Mouse (Mus musculus): ENCODE results near the gene Adgrg2. TPM values are rescaled to one million over a fixed set of nuclear protein-coding genes. Genes with fewer than 3 reads are reported as not detected.

Adgrg2 gene
- polyA plus RNA-seq, 1 experiment from 2014 or later, result 1.4 TPM

DNA sequence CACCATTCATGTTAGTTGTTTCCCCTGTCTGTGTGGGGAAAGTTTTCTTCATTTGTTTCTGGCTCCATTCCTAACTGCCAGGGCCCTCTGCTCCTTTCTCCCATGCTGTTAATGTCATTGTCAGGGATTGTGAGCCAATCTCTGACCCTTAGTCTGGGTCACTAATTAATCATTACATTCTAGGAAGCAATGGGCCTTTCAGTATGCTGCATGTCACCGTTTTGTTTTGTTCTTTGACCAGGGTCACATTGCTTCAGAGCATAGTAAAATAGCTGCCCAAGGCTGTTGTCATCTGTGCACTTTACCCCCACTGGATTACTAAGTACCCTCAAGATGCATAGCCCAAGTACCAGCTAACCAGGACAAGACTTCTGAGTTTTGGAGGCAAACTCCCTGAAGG, 36.0 kb downstream of the Adgrg2 start:
- Histone ChIP-seq H3K4me1 (ENCODE audit: insufficient read depth, low read length) (no peaks in the 10 kb centered on the region), H3K9me3 (ENCODE audit: low read length) (no peaks in the 10 kb centered on the region), H3K4me3 (ENCODE audit: low read length) (no peak overlapping the region), H3K27me3 (ENCODE audit: insufficient read depth, low read length) (peaks cover 20% of the 10 kb centered on the region; the same call in 1 of the 2 replicates), H3K36me3 (ENCODE audit: insufficient read depth, low read length) (no peaks in the 10 kb centered on the region), H3K9ac (replicated peaks; ENCODE audit: low read length) (no peak overlapping the region), H3K27ac (ENCODE audit: low read length) (no peak overlapping the region), H3K4me2 (replicated peaks; ENCODE audit: low read depth, low read length) (no peak overlapping the region)
- ATAC-seq (ENCODE audit: low FRiP score, low TSS enrichment), result peak; percentile 90
- 40% methylated on average over 1 of the region's 1 CpGs for WGBS

DNA sequence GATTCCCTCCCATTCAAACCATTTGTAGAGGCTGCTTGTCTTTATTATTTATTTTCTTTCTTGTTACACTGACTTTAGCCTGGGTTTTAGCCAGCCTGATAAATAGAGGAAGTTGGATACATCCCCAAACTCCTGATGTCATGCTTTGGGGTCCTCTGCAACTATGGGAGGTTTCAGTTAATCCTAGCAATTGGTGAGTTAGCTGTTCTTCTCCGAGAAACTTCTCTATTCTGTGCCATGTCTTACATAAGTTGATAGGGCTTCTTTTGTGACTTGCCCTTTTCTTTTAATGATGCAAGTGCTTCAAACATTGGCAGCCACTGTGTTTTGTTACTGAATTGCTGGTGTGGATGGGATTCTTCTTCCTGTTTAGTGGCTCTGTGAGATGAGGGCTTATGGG, 36.4 kb downstream of the Adgrg2 start:
- H3K27ac ChIP-seq (ENCODE audit: low read length), result no peak overlapping the region
- no peak overlapping the region for H3K9ac ChIP-seq (replicated peaks; ENCODE audit: low read length)
- H3K4me3 ChIP-seq (ENCODE audit: low read length), result no peak overlapping the region
- WGBS, result 89% methylated on average over 1 of the region's 1 CpGs
- no peaks in the 10 kb centered on the region for H3K36me3 ChIP-seq (ENCODE audit: insufficient read depth, low read length)
- H3K4me1 ChIP-seq (ENCODE audit: insufficient read depth, low read length), result no peaks in the 10 kb centered on the region
- no peaks in the 10 kb centered on the region for H3K9me3 ChIP-seq (ENCODE audit: low read length)
- no peak overlapping the region for H3K4me2 ChIP-seq (replicated peaks; ENCODE audit: low read depth, low read length)
- H3K27me3 ChIP-seq (ENCODE audit: insufficient read depth, low read length), result peaks cover 20% of the 10 kb centered on the region; the same call in 1 of the 2 replicates
- no peak for ATAC-seq (ENCODE audit: low FRiP score, low TSS enrichment)

DNA sequence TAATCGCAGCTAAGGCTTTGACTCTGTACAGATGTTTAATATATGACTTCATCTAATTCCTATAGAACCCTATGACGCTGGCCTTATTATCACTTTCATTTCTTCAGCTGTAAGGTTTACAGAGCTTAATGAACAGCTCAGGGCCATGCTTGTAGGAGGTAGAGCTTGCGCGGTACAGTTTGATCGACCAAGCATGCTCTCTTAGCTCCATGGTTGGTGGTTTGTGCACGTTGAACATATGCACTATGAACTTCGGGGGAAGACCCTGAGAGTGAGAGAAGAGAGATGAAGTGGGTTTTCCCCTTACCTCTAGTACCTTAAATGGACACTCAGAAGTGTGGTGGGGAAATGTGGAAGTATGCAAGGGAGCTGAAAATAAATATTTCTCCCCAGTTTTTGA, 41.7 kb downstream of the Adgrg2 start:
- Histone ChIP-seq H3K27ac (ENCODE audit: low read length) (no peak overlapping the region), H3K36me3 (ENCODE audit: insufficient read depth, low read length) (no peaks in the 10 kb centered on the region), H3K4me3 (ENCODE audit: low read length) (no peak overlapping the region), H3K9me3 (ENCODE audit: low read length) (no peaks in the 10 kb centered on the region), H3K9ac (replicated peaks; ENCODE audit: low read length) (no peak overlapping the region), H3K27me3 (ENCODE audit: insufficient read depth, low read length) (peaks cover 3% of the 10 kb centered on the region; the same call in 1 of the 2 replicates), H3K4me2 (replicated peaks; ENCODE audit: low read depth, low read length) (no peak overlapping the region), H3K4me1 (ENCODE audit: insufficient read depth, low read length) (no peaks in the 10 kb centered on the region)
- WGBS, result 72% methylated on average over 7 of the region's 7 CpGs
- peak; percentile 61; the same call in 1 of the 2 replicates for ATAC-seq (ENCODE audit: low FRiP score, low TSS enrichment)

DNA sequence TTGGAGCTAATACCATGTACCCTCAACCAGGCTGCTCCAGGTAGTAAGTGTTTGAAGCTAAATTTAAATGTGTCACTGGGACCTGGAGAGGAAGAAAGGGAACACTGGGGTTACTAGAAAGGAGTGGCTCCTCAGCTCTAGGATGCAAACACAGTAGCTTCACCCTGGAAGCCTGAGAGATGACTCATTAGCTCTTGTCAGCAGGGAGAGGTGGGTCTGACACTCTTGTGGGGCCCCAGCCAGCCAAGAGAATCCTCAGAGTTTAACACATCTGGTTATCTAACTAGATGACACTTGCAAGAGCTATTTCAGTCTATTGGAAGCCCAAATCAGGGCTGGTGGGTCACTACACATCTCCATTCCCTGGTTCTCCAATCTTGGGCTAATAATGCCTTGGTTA, 50.8 kb downstream of the Adgrg2 start:
- ATAC-seq (ENCODE audit: low FRiP score, low TSS enrichment), result no peak
- Histone ChIP-seq H3K4me2 (replicated peaks; ENCODE audit: low read depth, low read length) (no peak overlapping the region), H3K36me3 (ENCODE audit: insufficient read depth, low read length) (no peaks in the 10 kb centered on the region), H3K9me3 (ENCODE audit: low read length) (no peaks in the 10 kb centered on the region), H3K4me1 (ENCODE audit: insufficient read depth, low read length) (no peaks in the 10 kb centered on the region), H3K9ac (replicated peaks; ENCODE audit: low read length) (no peak overlapping the region), H3K27me3 (ENCODE audit: insufficient read depth, low read length) (peaks cover 8% of the 10 kb centered on the region; the same call in 1 of the 2 replicates), H3K27ac (ENCODE audit: low read length) (no peak overlapping the region), H3K4me3 (ENCODE audit: low read length) (no peak overlapping the region)

DNA sequence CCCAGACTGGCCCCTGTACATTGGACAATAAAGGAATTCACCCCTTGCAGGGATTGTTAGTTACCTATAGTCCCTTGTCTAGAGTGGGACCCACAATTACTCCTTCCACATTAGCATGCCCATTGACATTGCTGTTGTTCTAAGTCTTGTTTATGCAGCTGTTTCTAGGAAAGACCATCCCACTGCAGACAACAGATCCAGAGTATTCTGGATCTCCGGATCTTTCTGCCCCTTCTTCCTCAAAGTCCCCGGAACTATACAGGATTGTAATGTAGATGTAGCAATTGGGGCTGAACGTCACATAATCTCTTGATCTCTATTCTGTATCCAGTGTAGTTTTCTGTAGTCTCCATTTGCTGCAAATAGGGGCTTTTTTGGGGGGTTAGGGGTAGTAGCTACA, 57.9 kb downstream of the Adgrg2 start:
- H3K27ac ChIP-seq (ENCODE audit: low read length), result no peak overlapping the region
- no peak for ATAC-seq (ENCODE audit: low FRiP score, low TSS enrichment)
- H3K4me1 ChIP-seq (ENCODE audit: insufficient read depth, low read length), result no peaks in the 10 kb centered on the region
- 86% methylated on average over 3 of the region's 3 CpGs for WGBS
- H3K9me3 ChIP-seq (ENCODE audit: low read length), result no peaks in the 10 kb centered on the region
- peaks cover 11% of the 10 kb centered on the region; the same call in 1 of the 2 replicates for H3K27me3 ChIP-seq (ENCODE audit: insufficient read depth, low read length)
- H3K9ac ChIP-seq (replicated peaks; ENCODE audit: low read length), result no peak overlapping the region
- H3K4me3 ChIP-seq (ENCODE audit: low read length), result no peak overlapping the region
- H3K4me2 ChIP-seq (replicated peaks; ENCODE audit: low read depth, low read length), result no peak overlapping the region
- no peaks in the 10 kb centered on the region for H3K36me3 ChIP-seq (ENCODE audit: insufficient read depth, low read length)

DNA sequence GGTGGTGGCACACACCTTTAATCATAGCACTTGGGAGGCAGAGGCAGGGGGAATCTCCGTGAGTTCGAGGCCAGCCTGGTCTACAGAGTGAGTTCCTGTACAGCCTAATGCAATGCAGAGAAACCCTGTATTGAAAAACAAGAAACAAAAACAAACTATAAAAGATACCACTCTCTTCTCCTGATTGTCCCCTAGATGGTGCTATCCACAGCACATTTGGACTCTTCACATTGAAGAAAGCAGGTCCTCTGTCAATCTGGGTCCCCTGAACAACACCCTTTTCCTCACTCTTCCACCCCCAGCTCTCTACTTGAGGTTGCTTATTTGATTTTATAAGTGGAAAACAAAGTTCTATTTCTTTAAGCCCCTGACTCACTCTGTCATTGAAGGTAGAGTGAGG, 58.9 kb downstream of the Adgrg2 start:
- WGBS, result 83% methylated on average over 2 of the region's 2 CpGs
- H3K9ac ChIP-seq (replicated peaks; ENCODE audit: low read length), result no peak overlapping the region
- H3K9me3 ChIP-seq (ENCODE audit: low read length), result no peaks in the 10 kb centered on the region

DNA sequence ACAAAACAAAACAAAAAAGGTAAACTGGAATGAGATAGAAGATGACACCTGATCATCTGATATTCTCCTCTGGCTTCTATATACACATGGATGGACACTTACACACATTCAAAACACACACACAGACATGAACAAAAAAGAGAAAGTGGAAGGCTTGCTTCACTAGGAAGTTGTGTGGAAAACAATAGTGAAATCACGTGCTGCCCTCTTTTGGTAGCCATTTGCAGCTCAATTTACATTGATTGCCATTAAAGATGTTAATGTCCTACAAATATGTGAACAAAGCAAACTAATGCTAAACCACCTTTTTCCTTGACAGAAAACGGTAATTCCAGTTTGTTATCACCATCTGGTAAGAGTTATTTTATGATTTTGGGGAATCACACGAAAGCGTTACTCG, 65.2 kb downstream of the Adgrg2 start:
- no peak for ATAC-seq (ENCODE audit: low FRiP score, low TSS enrichment)
- H3K9ac ChIP-seq (replicated peaks; ENCODE audit: low read length), result no peak overlapping the region
- 72% methylated on average over 5 of the region's 5 CpGs for WGBS

More for the DNA sequence above, 58.9 kb downstream of the Adgrg2 start:
- Histone ChIP-seq H3K4me2 (replicated peaks; ENCODE audit: low read depth, low read length) (no peak overlapping the region), H3K4me1 (ENCODE audit: insufficient read depth, low read length) (no peaks in the 10 kb centered on the region), H3K27ac (ENCODE audit: low read length) (no peak overlapping the region), H3K4me3 (ENCODE audit: low read length) (no peak overlapping the region), H3K36me3 (ENCODE audit: insufficient read depth, low read length) (no peaks in the 10 kb centered on the region), H3K27me3 (ENCODE audit: insufficient read depth, low read length) (peaks cover 11% of the 10 kb centered on the region; the same call in 1 of the 2 replicates)
- ATAC-seq (ENCODE audit: low FRiP score, low TSS enrichment), result no peak

DNA sequence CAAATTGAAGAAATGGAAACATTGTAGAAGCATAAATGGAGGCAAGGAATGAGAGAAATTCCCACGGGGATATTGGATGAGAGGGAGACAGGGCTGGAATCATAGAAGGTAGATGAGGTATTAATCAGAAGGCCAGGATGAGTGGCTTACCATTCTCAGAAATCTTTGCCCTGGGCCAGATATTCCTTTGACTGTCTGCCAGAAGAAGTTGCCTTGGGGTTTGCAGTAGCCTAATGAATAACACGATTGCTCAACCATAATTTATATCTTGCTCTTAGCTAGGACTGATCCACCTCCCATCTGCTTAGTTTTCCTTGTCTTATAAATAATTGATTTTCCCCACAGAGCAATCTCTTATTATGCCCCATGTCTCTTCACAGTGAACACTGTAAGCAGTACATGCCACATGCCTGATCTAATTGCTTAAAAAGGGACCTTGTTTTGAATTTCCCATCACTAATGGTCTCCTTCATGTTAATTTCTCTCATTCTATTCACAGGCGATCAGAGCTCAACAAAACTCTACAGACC, 80.8 kb downstream of the Adgrg2 start:
- 74% methylated on average over 3 of the region's 3 CpGs for WGBS
- no peak overlapping the region for H3K9ac ChIP-seq (replicated peaks; ENCODE audit: low read length)
- H3K4me1 ChIP-seq (ENCODE audit: insufficient read depth, low read length), result no peaks in the 10 kb centered on the region
- H3K27ac ChIP-seq (ENCODE audit: low read length), result no peak overlapping the region
- no peak overlapping the region for H3K4me3 ChIP-seq (ENCODE audit: low read length)
- H3K27me3 ChIP-seq (ENCODE audit: insufficient read depth, low read length), result peaks cover 15% of the 10 kb centered on the region; the same call in 1 of the 2 replicates
- no peak for ATAC-seq (ENCODE audit: low FRiP score, low TSS enrichment)
- H3K9me3 ChIP-seq (ENCODE audit: low read length), result no peaks in the 10 kb centered on the region
- no peaks in the 10 kb centered on the region for H3K36me3 ChIP-seq (ENCODE audit: insufficient read depth, low read length)
- no peak overlapping the region for H3K4me2 ChIP-seq (replicated peaks; ENCODE audit: low read depth, low read length)

More for the DNA sequence above, 65.2 kb downstream of the Adgrg2 start:
- peaks cover 10% of the 10 kb centered on the region; the same call in 1 of the 2 replicates for H3K27me3 ChIP-seq (ENCODE audit: insufficient read depth, low read length)
- H3K36me3 ChIP-seq (ENCODE audit: insufficient read depth, low read length), result no peaks in the 10 kb centered on the region
- H3K4me3 ChIP-seq (ENCODE audit: low read length), result no peak overlapping the region
- H3K4me1 ChIP-seq (ENCODE audit: insufficient read depth, low read length), result no peaks in the 10 kb centered on the region
- H3K4me2 ChIP-seq (replicated peaks; ENCODE audit: low read depth, low read length), result no peak overlapping the region
- H3K9me3 ChIP-seq (ENCODE audit: low read length), result no peaks in the 10 kb centered on the region
- H3K27ac ChIP-seq (ENCODE audit: low read length), result no peak overlapping the region

DNA sequence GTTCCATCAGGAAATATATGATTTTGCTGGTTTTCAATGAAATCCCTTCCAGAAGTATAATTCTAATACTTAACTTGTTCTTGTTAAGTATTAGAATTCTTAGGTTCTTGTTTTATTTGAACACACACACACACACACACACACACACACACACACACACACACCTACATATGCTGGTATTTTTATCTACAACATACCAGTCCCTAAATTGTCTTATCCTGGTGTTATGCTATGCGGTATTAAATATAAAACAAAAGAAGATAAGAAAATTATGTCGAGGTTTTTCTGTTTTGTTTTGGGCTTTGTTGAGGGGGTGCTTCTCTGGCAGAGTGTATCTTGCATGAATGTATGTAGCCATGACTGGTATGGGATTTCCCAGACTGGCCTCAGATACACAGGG, 99.3 kb downstream of the Adgrg2 start:
- Histone ChIP-seq H3K4me2 (replicated peaks; ENCODE audit: low read depth, low read length) (no peak overlapping the region), H3K4me1 (ENCODE audit: insufficient read depth, low read length) (no peaks in the 10 kb centered on the region), H3K9me3 (ENCODE audit: low read length) (no peaks in the 10 kb centered on the region), H3K4me3 (ENCODE audit: low read length) (no peak overlapping the region), H3K27me3 (ENCODE audit: insufficient read depth, low read length) (peaks cover 29% of the 10 kb centered on the region; the same call in 1 of the 2 replicates), H3K27ac (ENCODE audit: low read length) (no peak overlapping the region), H3K9ac (replicated peaks; ENCODE audit: low read length) (no peak overlapping the region), H3K36me3 (ENCODE audit: insufficient read depth, low read length) (no peaks in the 10 kb centered on the region)
- ATAC-seq (ENCODE audit: low FRiP score, low TSS enrichment), result no peak
- 75% methylated on average over 2 of the region's 2 CpGs for WGBS

DNA sequence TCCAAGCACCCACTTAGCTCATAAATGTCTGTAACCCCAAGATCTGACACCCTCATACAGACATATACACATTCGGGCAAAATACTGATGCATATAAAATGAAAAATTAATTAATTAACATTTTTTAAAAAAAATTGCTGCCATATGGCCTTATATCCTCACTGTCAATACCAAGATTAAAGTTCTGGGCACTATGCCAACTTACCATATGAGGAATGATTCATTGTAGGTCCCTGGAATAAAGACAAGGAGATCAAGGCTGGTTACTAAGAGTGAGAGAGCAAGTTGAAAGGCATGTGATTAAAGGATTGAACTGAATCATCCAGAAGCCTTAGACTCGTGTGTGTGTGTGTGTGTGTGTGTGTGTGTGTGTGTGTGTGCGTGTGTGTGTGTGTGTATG, 103.8 kb downstream of the Adgrg2 start:
- H3K4me1 ChIP-seq (ENCODE audit: insufficient read depth, low read length), result no peaks in the 10 kb centered on the region
- H3K9me3 ChIP-seq (ENCODE audit: low read length), result no peaks in the 10 kb centered on the region
- WGBS, result 67% methylated on average over 2 of the region's 3 CpGs
- H3K4me3 ChIP-seq (ENCODE audit: low read length), result no peak overlapping the region
- ATAC-seq (ENCODE audit: low FRiP score, low TSS enrichment), result no peak
- H3K27ac ChIP-seq (ENCODE audit: low read length), result no peak overlapping the region
- no peak overlapping the region for H3K9ac ChIP-seq (replicated peaks; ENCODE audit: low read length)
- H3K36me3 ChIP-seq (ENCODE audit: insufficient read depth, low read length), result no peaks in the 10 kb centered on the region
- H3K27me3 ChIP-seq (ENCODE audit: insufficient read depth, low read length), result peaks cover 32% of the 10 kb centered on the region; the same call in 1 of the 2 replicates
- H3K4me2 ChIP-seq (replicated peaks; ENCODE audit: low read depth, low read length), result no peak overlapping the region

Data from kidney, embryonic 16.5 days (tissue).